Mouse (Mus musculus): ENCODE measurements around the gene Cdh1.

Gene Cdh1

DNA sequence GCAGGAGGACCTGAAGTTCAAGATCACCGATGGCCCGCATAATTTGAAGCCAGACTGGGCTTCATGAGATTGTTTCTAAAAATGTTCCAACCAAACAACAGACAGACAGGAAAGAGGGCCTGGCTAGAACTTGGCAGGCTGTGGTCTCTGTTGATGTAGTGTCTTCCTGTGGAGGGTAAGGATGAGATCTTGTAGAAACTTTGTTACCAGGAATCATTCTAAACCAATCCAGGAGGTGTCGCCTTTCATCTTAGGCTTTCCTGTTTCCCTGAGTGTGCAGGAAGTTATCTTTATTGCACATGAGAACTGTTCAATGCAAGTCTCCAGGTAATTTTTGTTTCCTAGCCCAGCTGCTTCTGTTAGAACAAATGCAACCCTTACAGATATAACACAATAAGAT, 48.8 kb downstream of the Cdh1 start:
- DNase-seq (ENCODE audit: low spot score in 2 of 2) = no peak

DNA sequence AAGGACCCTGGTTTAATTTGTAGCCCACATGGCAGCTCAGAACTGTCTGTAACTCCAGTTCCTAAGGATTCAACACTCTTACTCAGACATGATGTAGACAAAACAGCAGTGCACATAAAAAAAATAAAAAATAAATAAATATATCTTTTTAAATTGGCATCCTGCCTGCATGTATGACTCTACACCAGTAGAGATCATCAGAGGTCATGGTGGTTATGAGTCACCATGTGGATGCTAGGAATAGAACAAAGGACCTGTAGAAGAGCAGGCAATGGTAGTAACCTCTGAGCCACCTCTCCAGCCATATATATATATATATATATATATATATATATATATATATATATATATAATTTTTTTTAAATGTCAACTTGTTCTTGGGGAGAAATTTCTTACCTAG, 52.9 kb downstream of the Cdh1 start:
- no peak for DNase-seq (ENCODE audit: low spot score in 2 of 2)

DNA sequence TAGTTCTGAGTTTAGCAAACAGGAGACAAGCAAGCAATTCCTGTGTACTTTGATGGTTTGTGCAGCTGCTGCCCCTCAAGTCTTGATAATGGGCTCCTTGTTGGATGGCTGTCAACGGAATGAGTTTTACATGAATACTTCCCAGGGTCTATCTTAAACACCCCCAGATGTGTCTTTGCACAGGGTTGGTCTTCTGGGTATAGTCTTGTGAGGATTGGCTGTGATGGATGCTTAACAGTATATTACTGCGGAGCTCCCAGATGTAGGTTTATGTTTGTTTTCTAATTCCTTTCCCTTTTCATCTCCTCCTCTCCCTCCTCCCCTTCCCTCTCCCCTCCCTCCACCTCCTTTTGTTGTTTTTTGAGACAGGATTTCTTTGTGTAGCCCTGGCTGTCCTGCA, 69.6 kb downstream of the Cdh1 start:
- DNase-seq (ENCODE audit: low spot score in 2 of 2) = no peak

DNA sequence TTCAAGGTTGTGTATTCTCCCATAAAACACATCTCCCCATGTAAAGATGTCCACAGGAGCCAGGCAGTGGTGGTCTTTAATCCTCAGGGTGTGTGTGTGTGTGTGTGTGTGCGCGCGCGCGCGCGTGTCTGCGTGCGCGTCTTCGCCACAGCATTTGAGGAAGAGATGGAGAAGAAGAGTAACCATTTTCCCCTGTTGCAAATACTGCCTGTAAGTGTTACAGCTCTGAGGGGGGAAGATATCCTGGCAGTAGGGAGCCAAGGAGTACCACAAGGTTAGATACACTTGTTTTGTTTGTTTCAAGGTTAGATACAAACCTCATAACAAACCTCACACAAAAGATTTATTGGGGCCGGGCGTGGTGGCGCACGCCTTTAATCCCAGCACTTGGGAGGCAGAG, 71.2 kb downstream of the Cdh1 start:
- no peak for DNase-seq (ENCODE audit: low spot score in 2 of 2)

DNA sequence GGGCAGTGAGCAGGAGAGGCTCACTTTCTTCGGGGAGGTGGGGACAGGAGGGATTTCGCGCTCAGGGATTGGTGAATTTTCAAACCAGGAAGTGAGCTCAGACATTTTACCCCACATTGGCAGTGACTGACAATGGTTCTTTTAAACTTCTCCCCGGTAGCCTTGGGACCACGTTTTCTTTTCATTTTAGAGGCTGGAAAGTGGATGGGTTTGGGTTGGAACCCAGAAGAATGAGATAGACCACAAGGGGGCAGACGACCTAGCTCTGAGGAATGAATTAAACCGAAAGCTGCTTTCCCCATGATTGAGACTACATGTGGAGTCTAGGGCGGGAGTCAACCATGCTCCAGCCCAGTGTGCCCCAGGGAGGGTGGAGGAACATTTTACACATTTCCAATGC, 71.7 kb downstream of the Cdh1 start:
- DNase-seq (ENCODE audit: low spot score in 2 of 2) = no peak

DNA sequence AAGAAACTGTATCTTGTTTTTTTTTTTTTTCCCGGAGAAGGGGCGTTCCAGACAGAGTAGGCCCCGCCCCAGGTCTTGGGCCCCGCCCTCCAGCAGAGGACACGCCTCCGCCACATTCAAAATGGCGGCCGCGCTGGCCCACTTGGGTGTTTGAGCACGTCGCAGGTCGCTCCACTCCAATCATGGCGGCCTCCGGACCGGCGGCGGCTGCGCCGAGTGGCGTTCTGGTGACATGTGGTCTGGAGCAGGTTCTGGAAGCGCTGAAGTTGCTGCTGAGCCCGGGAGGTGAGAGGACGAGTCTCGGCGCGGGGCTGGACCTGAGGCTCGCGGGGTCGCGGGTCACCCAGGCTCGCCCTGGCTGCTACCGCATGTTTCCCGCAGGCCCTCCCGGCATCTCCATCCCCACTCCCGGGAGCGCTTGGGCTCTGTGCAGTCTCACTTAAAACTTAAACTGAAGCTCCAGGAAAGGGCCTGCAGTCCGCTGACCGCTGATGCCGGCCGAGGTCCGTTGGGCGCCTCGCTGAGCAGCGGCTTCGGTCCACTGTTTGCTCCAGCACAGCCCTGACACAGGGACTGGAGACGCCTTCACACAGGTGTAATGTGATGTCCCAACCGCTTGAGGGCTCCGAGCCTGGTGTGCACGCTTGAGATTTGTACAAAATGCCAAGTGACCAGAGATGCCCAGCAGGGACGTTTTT, 80.0 kb downstream of the Cdh1 start, which contains the start of gene Tango6:
Gene Tango6, plus strand, starts transcription at position 98 of the 698 bp plus-strand sequence.
- peak; percentile 79 to 88 for DNase-seq (ENCODE audit: low spot score in 2 of 2)

DNA sequence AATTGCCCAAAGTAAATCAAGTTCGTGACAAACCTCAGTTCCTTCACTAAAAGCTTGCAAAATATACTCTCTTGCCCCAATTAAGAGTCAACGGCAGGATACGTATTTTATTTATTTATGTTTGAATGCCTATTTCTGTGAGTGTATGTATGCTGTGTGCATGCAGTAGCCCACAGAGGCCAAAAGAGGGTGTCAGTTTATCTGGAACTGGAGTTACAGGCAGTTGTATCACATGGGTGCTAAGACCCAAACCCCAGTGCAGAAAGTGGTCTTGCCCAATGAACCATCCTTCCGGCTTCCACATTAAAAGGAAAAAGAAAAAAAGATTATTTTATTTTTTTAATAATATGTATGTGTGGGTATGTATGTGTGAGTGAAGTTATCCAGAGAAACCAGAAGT, 81.2 kb downstream of the Cdh1 start:
- no peak for DNase-seq (ENCODE audit: low spot score in 2 of 2)

DNA sequence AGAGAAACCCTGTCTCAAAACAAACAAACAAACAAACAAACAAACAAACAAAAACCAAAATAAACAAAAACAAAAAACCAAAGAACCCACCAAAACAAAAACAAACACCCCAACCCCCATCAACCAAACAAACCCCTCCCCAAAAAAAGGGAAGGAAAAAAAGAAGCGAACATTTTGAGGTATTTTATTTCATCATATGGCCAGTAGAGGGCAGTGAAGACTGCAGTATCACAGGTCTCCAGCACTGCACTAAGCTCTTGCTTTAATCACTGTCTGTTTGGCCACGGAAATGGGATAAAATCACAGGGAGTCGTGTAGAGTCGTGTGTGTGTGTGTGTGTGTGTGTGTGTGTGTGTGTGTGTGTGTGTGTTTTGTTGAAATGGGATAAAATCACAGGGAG, 84.3 kb downstream of the Cdh1 start:
- DNase-seq (ENCODE audit: low spot score in 2 of 2) = no peak

DNA sequence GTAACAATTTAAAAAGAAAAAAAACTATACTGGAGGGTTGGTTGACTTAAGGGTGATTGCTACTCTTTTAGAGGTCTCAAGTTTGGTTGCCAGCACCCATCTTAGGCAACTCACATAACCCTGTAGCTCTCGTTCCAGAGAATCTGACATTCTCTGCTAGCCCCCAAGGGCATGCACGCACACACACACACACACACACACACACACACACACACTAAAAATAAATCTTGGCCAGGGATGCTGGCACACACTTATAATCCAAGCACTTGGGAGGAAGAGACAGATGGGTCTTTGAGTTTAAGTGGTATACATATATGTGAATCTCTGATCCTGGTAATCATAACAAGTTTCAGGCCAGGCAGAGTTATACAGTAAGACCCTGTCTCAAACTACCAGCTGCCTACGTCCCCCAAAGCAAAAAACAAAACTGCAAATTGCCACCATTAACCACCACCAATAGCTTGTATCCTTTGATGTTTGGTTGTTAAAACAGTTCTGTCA, 94.6 kb downstream of the Cdh1 start:
- DNase-seq (ENCODE audit: low spot score in 2 of 2) = no peak

DNA sequence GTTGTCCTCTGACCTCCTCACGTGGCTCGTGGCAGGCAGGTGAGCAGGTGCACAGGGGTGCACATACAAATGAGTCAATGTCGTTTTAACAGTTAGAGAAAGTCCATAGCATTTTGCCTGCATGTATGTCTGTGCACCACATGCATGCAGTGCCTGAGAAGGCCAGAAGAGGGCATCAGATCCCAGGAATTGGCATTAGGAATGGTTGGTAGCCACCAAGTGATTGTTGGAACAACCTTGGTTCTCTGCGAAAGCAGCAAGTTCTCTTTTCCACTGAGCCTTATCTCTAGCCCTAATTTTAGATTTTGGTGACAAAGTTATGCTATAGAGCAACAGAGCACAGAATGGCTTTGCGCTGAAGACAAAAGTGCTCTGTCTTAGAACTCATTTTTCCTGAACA, 96.4 kb downstream of the Cdh1 start:
- DNase-seq (ENCODE audit: low spot score in 2 of 2) = peak; percentile 60 to 64

DNA sequence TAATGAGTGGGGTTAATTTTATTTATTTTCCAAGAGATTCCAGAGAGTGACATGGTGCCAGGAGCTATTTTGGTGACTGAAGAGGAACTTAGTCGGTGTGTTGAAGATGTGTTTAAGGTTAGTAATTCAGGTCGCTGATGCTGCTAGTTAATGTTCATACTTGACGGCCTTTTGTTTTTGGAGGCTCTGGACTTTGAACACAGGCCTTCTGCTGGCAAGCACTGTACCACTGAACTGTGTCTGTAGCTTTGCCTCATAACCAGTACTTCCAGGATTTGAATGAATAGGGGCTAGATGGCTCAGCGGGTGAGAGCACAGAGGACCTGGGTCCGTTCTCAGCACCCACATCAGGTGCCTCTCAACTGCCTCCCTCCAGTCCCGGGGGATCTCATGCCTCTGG, 97.0 kb downstream of the Cdh1 start:
- DNase-seq (ENCODE audit: low spot score in 2 of 2) = no peak

DNA sequence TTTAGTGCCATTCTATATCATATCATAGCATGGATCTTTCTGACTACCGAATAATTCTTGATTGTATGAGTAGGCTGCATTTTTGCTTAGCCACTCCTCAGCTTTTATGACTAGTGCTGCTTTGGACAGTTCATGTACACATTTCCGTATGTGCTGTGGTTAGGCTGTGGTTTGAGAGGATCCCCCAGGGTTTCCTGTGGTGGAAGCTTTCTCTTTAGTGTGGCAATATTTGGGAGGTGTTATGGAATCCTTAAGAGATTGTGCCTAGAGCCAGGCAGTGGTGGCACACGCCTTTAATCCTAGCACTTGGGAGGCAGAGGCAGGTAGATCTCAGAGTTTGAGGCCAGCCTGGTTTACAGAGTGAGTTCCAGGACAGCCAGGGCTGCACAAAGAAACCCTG, 98.2 kb downstream of the Cdh1 start:
- no peak for DNase-seq (ENCODE audit: low spot score in 2 of 2)

DNA sequence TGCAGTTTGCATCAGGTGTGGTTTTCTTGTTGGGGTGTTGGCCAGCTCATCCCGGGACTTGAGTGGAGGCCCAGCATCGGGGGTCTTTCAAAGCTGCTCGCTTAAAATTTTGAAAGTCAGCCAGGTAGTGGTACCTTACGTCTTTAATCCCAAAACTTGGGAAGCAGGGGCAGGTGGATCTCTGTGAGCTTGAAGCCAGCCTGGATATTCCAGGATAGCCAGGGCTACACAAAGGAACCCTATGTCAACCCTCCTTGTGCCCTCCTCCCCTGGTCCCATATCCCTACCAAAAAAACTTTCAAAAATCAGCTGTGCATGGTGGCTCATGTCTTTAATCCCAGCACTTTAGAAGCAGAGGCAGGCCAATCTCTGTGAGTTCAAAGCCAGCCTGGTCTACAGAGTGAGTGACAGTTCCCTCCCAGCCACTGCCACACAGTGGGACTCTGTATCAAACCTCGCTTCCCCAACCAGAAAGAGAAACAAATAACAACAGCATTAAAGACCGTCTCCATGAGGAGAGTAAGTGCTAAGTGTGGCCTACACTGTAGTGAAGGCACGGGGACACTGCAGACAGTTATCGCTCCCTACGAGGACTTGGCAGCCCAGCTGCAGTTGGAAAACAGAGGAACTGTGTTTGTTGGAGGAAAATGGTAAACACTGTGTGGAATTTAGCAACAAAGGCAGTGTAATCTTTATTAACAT, 101.2 kb downstream of the Cdh1 start:
- no peak for DNase-seq (ENCODE audit: low spot score in 2 of 2)

DNA sequence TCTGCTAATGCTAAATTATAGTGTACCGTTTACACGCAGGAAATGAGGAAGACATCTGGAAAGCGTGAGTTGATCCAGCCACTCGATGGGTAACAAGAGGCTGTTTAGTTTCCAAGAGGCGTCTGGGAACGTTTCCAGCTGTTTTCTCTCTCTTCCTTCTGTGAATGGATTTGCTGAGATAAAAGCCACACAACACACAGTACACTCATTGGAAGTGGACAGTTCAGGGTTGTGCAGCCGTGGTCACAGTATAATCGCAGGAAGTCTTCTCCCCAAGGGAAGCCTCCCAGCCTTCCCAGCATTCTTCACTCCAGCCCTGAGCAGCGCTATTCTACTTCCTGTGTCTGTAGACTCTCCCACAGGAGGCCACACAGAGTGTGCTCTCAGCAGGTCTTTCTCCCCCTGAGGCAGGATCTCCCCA, 101.8 kb downstream of the Cdh1 start:
- DNase-seq (ENCODE audit: low spot score in 2 of 2) = no peak

DNA sequence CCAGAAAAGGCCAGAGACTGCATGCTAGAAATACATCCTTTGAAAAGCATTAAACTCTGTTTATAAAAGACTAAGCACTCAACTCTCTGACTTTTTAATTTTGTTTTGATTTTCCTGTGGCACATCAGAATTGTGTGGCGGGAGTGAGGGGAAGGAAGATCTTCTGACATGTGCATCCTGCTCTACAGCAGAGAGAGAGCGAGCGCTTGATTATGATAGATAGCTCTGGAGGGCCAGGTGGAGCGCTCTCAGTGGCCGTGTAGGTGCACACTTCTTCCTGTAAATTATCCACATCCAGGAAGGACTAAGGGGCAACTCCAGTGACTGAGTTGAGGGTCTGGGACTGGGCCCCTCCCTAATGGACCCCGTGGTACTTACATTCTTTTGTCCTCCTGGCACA, 103.0 kb downstream of the Cdh1 start:
- no peak for DNase-seq (ENCODE audit: low spot score in 2 of 2)

DNA sequence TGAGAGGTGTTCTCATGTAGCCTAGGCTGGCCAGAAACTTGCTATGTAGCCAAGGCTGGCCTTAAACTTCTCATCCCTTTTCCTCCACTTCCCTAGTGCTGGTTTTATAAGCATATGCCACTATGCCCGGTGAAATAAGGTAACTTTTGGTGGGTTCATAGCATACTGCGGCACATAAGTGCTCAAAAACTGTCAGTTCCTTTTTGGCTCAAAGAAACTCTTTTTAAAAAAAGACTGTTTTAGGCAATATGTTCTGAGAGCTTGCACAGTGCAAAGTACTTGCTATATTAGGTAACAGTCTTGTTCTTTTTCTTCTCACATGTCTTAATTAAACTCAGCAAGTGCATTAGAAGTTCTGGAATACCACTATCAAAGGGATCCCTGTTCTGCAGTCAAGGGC, 106.9 kb downstream of the Cdh1 start:
- no peak for DNase-seq (ENCODE audit: low spot score in 2 of 2)

DNA sequence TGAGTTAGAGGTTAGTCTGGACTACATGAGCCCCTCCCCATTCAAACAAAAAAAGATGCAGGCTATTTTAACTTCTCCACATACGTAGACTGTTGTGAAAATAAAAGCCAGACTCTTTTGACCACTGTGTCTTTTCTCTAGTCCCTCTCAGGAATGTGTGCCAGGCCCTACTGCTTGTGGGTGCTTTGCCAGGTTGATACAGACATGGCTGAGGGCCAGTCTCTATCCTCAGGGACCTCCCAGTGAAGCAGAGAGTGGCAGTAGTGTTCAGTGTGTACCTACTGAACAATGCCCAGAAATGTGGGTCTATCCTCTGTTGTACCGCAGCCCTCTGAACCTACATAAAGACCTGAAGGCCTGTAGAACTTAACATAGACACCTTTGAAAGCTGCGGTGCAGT, 109.3 kb downstream of the Cdh1 start:
- no peak for DNase-seq (ENCODE audit: low spot score in 2 of 2)

DNA sequence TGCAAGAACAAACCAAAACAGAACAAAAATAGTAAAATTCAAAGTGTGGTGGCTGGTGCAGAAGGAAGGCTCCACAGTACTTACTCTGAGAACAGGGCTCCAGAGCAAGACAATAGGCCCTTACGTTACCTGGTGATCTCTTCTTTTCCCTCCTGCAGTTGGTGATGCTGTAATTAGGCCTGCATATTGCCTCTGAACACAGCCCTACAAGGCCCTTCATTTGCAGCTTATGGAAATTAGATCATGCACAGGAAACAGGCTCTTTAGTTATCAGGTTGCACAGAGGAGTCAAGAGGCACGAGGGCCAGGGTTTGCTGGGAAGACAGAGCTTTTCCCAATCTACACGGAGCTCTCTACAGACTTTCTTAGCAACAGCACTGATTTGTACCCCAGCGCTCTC, 111.1 kb downstream of the Cdh1 start:
- no peak for DNase-seq (ENCODE audit: low spot score in 2 of 2)

DNA sequence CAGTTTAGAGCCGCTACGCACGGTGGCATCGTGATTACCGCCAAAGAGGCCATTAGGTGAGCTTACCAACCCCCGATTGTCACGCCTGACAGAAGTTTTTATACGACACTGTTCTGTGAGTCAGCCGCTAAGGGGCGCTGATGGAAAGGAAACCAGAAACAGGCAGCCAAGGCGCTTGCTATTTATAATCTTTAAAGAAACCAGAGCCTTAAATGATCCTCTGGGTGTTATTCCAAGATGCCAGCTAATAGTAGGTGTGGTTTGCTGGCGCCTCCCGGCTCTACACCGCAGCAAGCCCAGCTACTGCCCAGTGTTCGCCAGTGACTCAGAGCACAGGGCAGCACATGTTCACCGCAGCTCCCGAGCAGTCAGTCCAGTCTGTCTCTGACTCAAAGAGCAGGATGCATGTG, 114.9 kb downstream of the Cdh1 start:
- DNase-seq (ENCODE audit: low spot score in 2 of 2) = peak; percentile 68 to 76
